Mouse (Mus musculus): ENCODE results near the gene D230025D16Rik. TPM values are rescaled to one million over a fixed set of nuclear protein-coding genes. Genes with fewer than 3 reads are reported as not detected.
A peak's percentile ranks its signal among the peaks of the same experiment; 100 is the strongest.

The D230025D16Rik gene
- polyA plus RNA-seq, 1 experiment from 2014 or later, result 29.9 TPM

DNA sequence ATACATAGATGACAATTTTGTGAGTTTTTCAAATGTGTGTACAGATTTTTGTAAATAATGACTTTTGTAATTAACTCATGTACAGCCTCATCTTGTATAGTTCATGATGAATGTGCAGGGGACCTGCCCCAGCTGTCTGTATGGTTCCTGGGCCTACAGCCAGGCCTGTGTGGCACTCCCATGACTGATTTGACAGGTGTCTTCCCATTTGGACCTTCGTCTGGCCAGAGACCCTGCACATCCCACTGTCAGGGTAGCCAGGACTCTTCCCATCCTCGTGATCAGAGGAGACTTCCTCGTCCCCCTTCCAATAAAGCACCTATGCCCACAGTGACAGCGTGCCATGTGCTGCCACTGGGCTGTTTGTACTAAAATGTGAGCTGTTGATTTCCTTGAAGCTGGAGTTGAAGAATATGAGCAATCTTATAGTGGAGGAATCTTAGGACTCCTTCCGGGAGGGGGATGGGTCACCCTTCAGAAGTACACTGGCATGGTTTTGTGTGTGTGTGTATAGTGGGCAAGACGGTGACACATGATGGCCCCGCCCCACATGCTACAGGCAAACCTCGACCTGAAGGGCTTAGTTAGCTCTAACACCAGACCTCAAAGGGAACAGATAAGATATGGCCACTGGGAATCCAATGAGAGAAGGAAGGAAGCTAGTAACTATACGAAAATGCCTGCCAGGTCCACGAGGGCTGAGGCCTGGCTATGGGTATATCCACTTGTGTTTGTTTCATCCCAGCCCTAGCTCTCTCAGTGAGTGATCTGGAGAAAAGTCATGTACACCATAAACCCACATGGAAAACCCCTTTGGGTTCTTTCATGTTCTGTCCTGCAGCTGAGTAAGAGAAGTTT is 28.0 kb downstream of the D230025D16Rik start:
- no peak for ATAC-seq (ENCODE audit: low FRiP score, low read depth)
- peaks cover 18% of the 10 kb centered on the region for H3K4me1 ChIP-seq
- H3K27ac ChIP-seq (replicated peaks), result no peak overlapping the region
- no peak overlapping the region; the same call in 1 of the 2 replicates for H3K4me2 ChIP-seq (replicated peaks)
- no peak overlapping the region for H3K4me3 ChIP-seq
- H3K27me3 ChIP-seq, result peaks cover 37% of the 10 kb centered on the region
- no peak overlapping the region for H3K9ac ChIP-seq (replicated peaks)
- no peaks in the 10 kb centered on the region for H3K9me3 ChIP-seq
- H3K36me3 ChIP-seq, result peaks cover 49% of the 10 kb centered on the region
- WGBS, result 89% methylated on average over 10 of the region's 10 CpGs

DNA sequence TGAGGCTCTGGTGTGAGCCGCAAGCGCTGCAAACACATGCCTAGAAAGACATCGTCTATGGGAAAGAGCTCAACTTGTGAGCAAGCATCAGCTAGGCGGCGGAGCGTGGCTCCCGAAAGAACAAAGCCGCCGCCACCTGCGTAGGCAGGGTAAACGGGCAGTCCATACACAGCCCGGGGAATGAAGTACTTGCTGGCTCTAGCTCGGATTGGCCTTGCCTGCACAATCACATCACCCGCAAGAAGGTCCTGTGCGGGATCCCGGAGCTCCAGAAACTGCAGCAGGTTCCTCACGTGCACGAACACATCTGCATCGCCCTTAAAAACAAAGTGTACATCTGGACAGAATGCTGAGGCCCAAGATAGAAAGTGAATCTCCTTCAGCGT is 28.8 kb downstream of the D230025D16Rik start:
- Histone ChIP-seq H3K4me2 (replicated peaks) (peak overlapping the region; percentile 92), H3K27me3 (peaks cover 45% of the 10 kb centered on the region), H3K9ac (replicated peaks) (0 out of 2 replicates have a peak overlapping the region, but pooled peaks have one; percentile 24), H3K27ac (replicated peaks) (no peak overlapping the region), H3K36me3 (peaks cover 40% of the 10 kb centered on the region), H3K4me3 (peak overlapping the region; percentile 52), H3K9me3 (no peaks in the 10 kb centered on the region), H3K4me1 (peaks cover 20% of the 10 kb centered on the region)
- peak; percentile 52 for ATAC-seq (ENCODE audit: low FRiP score, low read depth)
- 34% methylated on average over 20 of the region's 20 CpGs for WGBS

DNA sequence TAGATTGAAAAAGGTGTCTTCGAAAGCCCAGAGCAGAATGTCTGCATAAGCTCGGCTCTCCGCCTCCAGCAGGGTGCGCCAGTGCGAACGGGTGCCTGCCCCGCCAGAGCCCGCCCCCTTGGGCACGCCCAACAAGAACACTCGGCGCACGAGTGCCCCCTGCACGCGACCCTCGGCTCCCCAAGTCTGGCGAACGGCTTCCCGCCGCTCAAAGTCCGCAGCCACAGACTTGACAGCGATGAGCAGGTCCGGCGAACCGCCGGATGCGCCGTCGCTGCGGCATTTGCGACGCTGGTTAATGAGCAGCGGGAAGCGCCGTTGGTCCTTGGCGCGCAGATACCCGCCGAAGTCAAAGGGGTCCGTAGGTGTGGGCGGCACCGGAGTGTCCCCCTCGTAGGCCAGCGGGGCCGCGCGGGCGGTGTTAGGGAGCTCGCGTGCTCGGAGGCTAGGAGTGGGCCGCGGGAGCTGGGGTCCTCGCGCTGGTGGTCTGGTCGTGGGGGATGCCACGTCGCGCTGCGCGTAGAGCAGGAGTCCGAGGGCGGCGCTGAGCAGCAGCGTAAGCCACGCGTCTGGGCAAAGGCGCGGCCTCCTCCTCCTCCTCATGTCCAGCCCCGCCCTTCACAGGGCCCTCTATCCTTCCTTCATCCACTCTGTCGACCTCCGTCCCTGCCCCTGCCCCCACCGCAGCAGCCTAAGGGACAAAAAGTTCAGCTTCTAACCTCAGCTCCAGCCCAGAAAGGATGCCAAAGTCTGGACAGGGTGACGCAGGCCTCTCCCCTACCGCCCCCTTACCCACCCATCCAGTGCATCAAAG is 29.4 kb downstream of the D230025D16Rik start:
- no peaks in the 10 kb centered on the region for H3K9me3 ChIP-seq
- peak overlapping the region; percentile 92 for H3K4me2 ChIP-seq (replicated peaks)
- under 1% methylated on average over 73 of the region's 74 CpGs for WGBS
- H3K27ac ChIP-seq (replicated peaks), result no peak overlapping the region
- peaks cover 26% of the 10 kb centered on the region for H3K4me1 ChIP-seq
- ATAC-seq (ENCODE audit: low FRiP score, low read depth), result peak; percentile 83
- peaks cover 34% of the 10 kb centered on the region for H3K36me3 ChIP-seq
- H3K9ac ChIP-seq (replicated peaks), result peak overlapping the region; percentile 53
- H3K27me3 ChIP-seq, result peaks cover 51% of the 10 kb centered on the region
- H3K4me3 ChIP-seq, result peak overlapping the region; percentile 52

DNA sequence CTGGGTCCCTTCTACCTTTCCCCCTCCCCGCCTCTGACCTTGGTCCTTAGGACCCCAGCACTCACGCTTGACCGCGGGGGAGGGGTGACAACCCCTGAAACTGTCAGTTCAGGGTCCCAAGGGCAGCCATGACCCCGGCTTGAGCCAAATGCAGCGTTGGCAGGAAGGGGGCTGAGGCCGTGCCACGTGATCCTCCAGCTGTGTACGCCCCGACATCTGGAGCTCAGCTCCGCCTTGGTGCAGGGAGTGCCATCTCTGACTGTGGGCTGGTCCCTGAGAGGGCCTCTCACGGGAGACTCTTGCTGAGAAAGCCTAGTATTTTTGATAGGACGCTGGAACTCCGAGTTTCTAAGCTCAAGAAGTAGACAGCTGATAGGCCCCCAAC is 30.0 kb downstream of the D230025D16Rik start, which contains the start of gene B3gnt9:
B3gnt9 (minus strand) TSS at position 188 of the 385 bp plus-strand sequence.
- ATAC-seq (ENCODE audit: low FRiP score, low read depth), result no peak
- H3K4me1 ChIP-seq, result peaks cover 32% of the 10 kb centered on the region
- H3K9ac ChIP-seq (replicated peaks), result peak within 1 kb of the TSS; percentile 53
- H3K27me3 ChIP-seq, result peaks cover 57% of the 10 kb centered on the region
- peaks cover 28% of the 10 kb centered on the region for H3K36me3 ChIP-seq
- whole genome bisulfite sequencing, result 1% methylated on average over 14 of the region's 14 CpGs
- peak within 1 kb of the TSS; percentile 92 for H3K4me2 ChIP-seq (replicated peaks)
- peak within 1 kb of the TSS; percentile 52 for H3K4me3 ChIP-seq
- H3K27ac ChIP-seq (replicated peaks), result no peak within 1 kb of the TSS
- H3K9me3 ChIP-seq, result no peaks in the 10 kb centered on the region

DNA sequence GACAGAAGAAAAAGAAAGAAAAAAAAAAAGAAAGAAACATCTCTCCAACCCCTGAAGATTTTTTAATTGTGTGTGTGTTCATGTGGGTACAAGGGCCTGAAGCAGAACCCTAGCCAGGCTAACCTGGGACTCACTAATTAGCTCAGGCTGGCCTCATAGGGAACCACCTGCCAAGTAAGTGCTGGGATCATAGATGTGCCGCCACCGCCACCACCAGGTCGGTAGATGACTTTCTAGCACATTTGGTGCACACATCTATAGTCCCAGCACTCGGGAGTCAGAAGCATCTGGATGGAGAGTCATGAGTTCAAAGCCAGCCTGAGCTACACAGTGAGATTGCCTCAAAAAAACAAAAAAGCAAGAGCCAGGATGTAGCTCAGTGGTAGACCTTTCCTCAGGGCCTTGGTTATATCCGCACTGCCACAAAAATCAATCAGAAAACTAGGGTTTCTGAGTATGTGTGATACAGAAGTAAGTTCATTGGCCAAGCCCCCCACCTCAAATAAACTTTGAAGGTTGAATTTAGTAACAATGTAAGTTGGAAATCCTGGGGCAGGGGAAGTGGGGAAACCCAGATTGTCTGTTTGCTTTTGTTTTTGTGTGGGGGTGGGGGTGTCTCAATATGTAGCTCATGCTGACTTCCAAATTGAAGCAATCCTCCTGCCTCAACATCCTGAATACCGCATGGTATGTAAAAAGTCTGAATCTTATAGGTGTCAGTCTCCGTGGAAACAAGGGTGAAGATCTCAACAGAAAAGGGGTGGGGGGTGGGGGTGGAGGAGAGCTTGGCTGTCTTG is 32.6 kb downstream of the D230025D16Rik start:
- whole genome bisulfite sequencing, result 70% methylated on average over 7 of the region's 7 CpGs
- Histone ChIP-seq H3K9me3 (no peaks in the 10 kb centered on the region), H3K27me3 (peaks cover 79% of the 10 kb centered on the region), H3K36me3 (peaks cover 4% of the 10 kb centered on the region; the same call in 1 of the 2 replicates), H3K9ac (replicated peaks) (no peak overlapping the region), H3K27ac (replicated peaks) (no peak overlapping the region), H3K4me1 (peaks cover 33% of the 10 kb centered on the region), H3K4me2 (replicated peaks) (no peak overlapping the region), H3K4me3 (no peak overlapping the region)
- no peak for ATAC-seq (ENCODE audit: low FRiP score, low read depth)

DNA sequence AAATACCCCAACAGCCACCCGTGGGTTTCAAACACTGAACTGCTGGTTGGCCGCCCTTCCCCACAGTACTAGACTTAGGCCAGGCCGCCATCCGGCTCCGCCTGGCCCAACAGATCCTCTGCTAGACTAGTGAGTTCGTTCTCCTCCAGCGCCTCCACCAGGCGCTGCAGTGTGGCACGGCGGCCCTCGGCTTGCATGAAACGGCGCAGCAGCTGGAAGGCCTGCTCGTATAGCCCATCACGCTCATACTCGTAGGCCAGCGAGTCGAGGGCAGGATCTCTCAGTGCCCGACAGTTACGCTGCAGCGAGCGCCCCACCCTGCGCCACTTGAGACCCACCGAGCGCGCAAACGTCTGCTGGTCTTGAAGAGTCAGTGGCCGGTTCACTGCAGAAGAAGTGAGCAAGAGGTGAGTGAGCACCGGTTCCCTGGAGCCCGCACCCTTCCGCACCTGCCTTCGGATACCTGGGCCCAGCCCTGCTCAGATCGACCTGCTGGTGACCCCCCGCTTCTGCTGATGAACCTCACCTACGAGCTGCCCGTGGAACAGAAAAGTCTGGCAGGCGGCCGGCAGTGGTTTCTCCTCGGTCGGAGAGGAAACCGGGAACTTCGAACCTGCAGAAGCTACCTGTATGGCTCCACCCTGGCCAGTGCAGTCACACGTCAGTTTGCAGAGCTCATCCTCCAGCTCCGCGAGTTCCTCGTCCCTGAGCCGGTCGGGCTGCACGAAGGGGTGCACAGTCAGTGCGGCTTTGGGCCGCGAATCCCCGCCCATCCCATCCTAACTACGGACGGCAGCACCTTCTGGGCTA is 34.2 kb downstream of the D230025D16Rik start:
- Histone ChIP-seq H3K27me3 (peaks cover 95% of the 10 kb centered on the region), H3K9ac (replicated peaks) (no peak overlapping the region; the same call in 1 of the 2 replicates), H3K4me2 (replicated peaks) (peak overlapping the region; percentile 80), H3K27ac (replicated peaks) (no peak overlapping the region), H3K4me1 (peaks cover 33% of the 10 kb centered on the region), H3K4me3 (peak overlapping the region; percentile 42), H3K36me3 (no peaks in the 10 kb centered on the region), H3K9me3 (no peaks in the 10 kb centered on the region)
- peak; percentile 42 for ATAC-seq (ENCODE audit: low FRiP score, low read depth)
- 2% methylated on average over 55 of the region's 55 CpGs for WGBS

DNA sequence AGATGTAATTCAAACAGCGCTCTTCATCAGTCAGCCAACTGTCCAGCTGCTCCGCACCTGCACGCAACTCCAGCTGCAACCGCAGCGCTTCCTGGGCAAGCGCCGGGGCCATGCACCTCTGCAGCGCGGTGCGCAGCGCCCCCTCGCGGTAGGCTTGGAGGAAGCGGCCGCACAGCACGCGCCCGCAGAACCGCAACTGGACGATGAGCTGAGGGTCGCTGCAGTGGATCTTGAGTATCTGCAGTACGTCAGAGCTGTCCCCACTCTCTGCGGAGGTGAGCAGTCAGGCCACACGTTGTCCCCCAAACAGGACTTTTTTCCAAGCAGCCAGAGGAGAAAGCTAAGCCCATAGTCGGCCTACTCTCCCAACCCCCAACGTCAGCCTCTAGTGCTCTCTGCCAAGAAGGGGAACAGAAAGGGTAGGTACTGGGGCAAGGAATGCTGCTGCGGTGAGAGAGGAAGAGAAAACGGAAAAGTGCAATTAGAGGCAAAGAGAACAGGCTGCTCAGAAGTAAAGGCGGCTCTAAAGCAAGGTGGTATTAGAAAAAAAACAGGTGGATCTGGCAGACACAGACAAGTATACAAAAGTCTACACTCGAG is 34.9 kb downstream of the D230025D16Rik start:
- Histone ChIP-seq H3K36me3 (no peaks in the 10 kb centered on the region), H3K27me3 (peaks cover 96% of the 10 kb centered on the region), H3K4me2 (replicated peaks) (peak overlapping the region; percentile 80), H3K9me3 (no peaks in the 10 kb centered on the region), H3K9ac (replicated peaks) (no peak overlapping the region; the same call in 1 of the 2 replicates), H3K4me1 (peaks cover 31% of the 10 kb centered on the region), H3K27ac (replicated peaks) (no peak overlapping the region), H3K4me3 (peak overlapping the region; percentile 42)
- ATAC-seq (ENCODE audit: low FRiP score, low read depth), result peak; percentile 70
- 3% methylated on average over 30 of the region's 30 CpGs for WGBS

DNA sequence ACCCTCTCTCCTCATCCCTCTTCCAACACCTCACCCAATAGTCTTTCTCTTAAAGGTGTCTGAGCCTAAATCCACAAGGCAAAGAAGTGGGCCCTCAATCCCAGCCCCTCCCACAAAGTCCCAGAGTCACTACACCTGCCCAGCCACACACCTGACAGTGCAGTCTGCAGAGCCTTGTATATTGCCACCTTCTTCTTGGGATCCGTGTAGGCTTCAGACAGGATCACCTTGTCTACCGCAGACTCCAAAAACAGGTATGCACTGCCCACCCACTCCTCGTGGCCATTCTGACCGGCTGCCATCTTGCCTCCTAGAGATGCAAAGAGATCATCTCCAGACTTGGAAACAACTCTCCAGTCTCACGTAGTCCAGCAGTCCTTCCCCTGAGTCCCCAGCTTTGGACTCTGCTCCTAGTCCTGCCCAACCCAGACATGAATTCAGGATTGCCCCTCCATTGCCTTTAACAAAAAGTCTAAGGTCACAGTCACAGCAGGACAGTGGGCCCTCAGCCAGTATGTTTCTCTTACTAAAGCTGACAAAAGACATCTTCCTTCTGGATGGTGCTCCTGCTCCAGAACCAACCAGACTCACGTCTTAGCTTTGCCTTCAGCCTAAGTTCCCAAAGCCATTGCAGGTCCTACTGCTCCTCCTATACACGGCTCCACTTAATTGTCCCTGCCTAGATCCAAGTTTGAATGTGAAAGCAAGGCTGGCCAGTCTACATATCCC is 35.6 kb downstream of the D230025D16Rik start:
- Histone ChIP-seq H3K27me3 (peaks cover 96% of the 10 kb centered on the region), H3K4me1 (peaks cover 25% of the 10 kb centered on the region), H3K9ac (replicated peaks) (no peak overlapping the region), H3K4me2 (replicated peaks) (no peak overlapping the region), H3K4me3 (no peak overlapping the region), H3K9me3 (no peaks in the 10 kb centered on the region), H3K27ac (replicated peaks) (no peak overlapping the region), H3K36me3 (no peaks in the 10 kb centered on the region)
- WGBS, result 59% methylated on average over 7 of the region's 7 CpGs
- ATAC-seq (ENCODE audit: low FRiP score, low read depth), result no peak

DNA sequence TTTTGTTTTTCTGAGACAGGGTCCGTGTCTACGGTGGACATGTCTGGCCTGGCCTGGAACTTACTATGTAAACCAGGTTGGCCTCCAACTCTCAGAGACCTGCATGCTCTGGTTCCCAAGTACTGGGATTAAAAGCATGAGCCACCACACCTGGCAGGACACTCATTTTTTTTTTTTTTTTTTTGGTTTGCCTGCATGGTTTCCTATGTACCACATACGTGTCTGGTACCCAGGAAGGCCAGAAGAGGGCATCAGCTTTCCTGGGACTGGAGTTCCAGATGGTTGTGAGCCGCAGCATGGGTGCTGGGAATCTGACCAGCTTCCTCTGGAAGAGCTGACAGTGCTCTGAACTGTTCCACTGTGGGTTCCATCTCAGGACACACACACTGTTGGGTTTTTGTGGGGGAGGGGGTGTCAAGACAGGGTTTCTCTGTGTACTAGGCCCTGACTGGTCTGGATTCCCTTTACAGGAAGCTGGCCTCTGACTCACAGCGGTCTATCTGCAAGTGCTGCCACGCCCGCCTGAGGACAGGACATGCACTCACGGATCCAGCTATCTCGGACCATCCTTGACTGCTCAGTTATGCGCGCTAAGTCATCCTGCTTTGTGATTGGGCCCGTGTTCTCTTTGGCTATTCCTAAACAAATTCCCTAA is 36.5 kb downstream of the D230025D16Rik start:
- Histone ChIP-seq H3K27ac (replicated peaks) (no peak overlapping the region), H3K4me3 (no peak overlapping the region), H3K36me3 (no peaks in the 10 kb centered on the region), H3K4me1 (peaks cover 25% of the 10 kb centered on the region), H3K9me3 (0 out of 2 replicates have a peak, but pooled peaks cover 3% of the 10 kb centered on the region), H3K9ac (replicated peaks) (no peak overlapping the region), H3K27me3 (peaks cover 96% of the 10 kb centered on the region), H3K4me2 (replicated peaks) (no peak overlapping the region)
- ATAC-seq (ENCODE audit: low FRiP score, low read depth), result no peak
- 88% methylated on average over 12 of the region's 12 CpGs for WGBS

Data from midbrain, embryonic 12.5 days (tissue).